Mouse (Mus musculus): ENCODE measurements around the gene Jaml.

DNA sequence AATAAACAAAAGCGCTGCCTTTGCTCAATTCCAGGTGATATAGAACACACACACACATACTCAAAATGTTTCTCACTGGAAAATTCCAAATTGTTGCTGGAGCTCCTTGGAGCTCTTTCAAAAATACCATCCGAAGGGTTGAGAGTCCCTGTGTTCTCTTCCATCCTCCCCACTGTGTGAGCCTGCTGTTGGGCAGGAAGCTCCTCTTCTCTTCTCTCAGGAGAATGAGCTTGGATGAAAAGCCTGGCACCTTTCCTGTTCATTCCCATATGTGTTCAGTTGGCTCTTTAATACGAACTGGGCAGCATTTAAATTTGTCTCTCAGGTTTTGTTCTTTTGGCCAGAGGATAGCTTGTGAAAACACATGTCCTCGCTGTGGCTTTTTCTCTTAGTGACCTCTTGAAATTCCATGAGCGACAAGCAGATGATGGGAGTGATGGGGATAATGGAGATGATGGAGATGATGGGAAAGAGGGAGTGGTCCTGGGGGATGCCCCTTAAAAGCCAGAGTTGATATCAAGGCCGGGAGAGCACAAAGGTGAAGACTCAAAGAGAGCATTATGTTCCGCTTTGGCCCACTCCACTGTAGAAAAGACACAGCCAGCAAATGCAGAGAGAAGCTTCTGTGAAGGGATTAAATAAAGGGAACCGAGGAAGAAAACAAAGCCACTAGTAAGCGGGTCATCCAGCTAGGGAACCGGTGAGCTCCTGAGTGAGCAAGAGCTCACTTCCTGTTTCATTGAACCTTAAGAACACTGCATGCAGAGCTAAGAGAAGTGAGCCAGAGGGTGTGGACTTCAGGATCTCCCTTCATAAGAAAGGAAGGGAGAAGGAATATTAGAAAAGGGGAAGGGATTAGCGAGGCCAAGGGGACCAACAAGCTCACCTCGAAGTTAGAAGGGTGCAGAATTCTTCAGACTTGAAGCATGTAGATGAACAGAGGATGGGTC lies 7.0 kb downstream of the Jaml start:
- no peak for TF ChIP-seq MAX (IDR thresholded peaks at IDR 0.05)
- no peak for TF ChIP-seq CTCF (IDR thresholded peaks at IDR 0.05; ENCODE audit: control insufficient read depth, insufficient read depth, insufficient read length)
- TF ChIP-seq USF1 (IDR thresholded peaks at IDR 0.05; ENCODE audit: low read depth) = no peak

All from C2C12 (cell line).